Mouse (Mus musculus) liver, embryonic 14.5 days (tissue): ENCODE measurements around the gene Cmc2.

Experiments used
- CTCF ChIP-seq: IDR thresholded peaks from 2 replicates; pipeline ENCODE4 v1.5.1; 2016; ENCODE audit warnings: antibody characterized with exemption, low read depth, control low read depth
- EP300 ChIP-seq: IDR thresholded peaks from 2 replicates; pipeline ENCODE4 v1.6.1; 2016; ENCODE audit warnings: antibody characterized with exemption, low read depth

DNA sequence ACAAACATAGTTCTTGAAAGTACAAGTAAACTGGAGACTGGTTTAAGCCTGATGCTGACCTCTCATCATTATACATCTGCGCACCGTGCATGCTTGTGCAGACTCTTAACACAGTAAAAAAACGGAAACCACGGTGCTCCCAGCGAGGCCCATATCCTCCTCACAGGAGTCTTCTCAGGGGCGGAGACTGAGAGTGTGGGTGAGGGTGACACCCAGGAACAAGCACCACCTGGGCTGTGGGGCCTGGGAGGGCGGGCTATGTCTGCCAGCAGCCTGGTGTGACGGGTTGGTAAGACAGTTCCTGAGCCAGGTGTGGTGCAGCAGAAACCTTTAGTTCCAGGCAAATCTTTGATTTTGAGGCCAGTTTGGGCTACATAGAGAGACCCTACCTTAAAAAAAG, 31.2 kb upstream of the Cmc2 start:
- TF ChIP-seq EP300 (no peak), CTCF (no peak)
